Mouse (Mus musculus) forebrain, embryonic 10.5 days (tissue): Measurements from ENCODE around the gene Abcc2. TPM values are rescaled to one million over a fixed set of nuclear protein-coding genes. Genes with fewer than 3 reads are reported as not detected.

Experiments
- DNase-seq: peaks from one replicate; pipeline ENCODE4 v3.0.0-alpha.2; 2017; ENCODE audit warnings: low spot score; ENCODE audit errors: extremely low spot score
- H3K27ac ChIP-seq: fragments of 300-500 bp; sonication (generic); 2 replicates; pipeline ENCODE4 v1.5.1; 2016; ENCODE audit warnings: mild to moderate bottlenecking
- H3K27me3 ChIP-seq: fragments of 300-500 bp; sonication (generic); 2 replicates; pipeline ENCODE4 v1.6.1; 2016; ENCODE audit warnings: mild to moderate bottlenecking; ENCODE audit not compliant: poor library complexity, severe bottlenecking
- H3K36me3 ChIP-seq: fragments of 300-500 bp; sonication (generic); replicated peaks from 2 replicates; pipeline ENCODE4 v1.6.1; 2016; ENCODE audit warnings: mild to moderate bottlenecking, moderate library complexity
- H3K4me1 ChIP-seq: fragments of 300-500 bp; sonication (generic); 2 replicates; pipeline ENCODE4 v1.6.1; 2016
- H3K4me3 ChIP-seq: fragments of 300-500 bp; sonication (generic); 2 replicates; pipeline ENCODE4 v1.5.1; 2016; ENCODE audit warnings: mild to moderate bottlenecking, moderate library complexity
- H3K9me3 ChIP-seq: fragments of 300-500 bp; sonication (generic); 2 replicates; pipeline ENCODE4 v1.6.1; 2016; ENCODE audit warnings: mild to moderate bottlenecking, moderate library complexity
- WGBS: fragments of 180-500 bp; shearing (Covaris S2); methylation state at CpG from one replicate; pipeline ENCODE4 v1.1.7; 2016; 5-methylcytosine and 5-hydroxymethylcytosine counted together
- polyA plus RNA-seq: library from polyadenylated mRNA; unstranded; fragments of >200 nt; fragmentation: Nextera tagmentation; extraction: Ambion mirVana; gene quantifications from 2 replicates; pipeline ENCODE4 v1.2.1, GENCODE M21; 2016

Gene Abcc2
- polyA plus RNA-seq, 1 experiment from 2014 or later, result not detected

GRCm38 (mm10) chr19:43845331-43845908, 63.4 kb downstream of the Abcc2 start:
- DNase-seq, result no peak
- WGBS, result 61% methylated on average over 7 of the region's 7 CpGs
- peak overlapping the region; percentile 30 for H3K27ac ChIP-seq
- H3K27me3 ChIP-seq, result no peaks in the 10 kb centered on the region
- H3K36me3 ChIP-seq, result peaks cover 67% of the 10 kb centered on the region
- H3K4me3 ChIP-seq, result no peak overlapping the region
- H3K4me1 ChIP-seq, result peaks cover 8% of the 10 kb centered on the region
- no peaks in the 10 kb centered on the region for H3K9me3 ChIP-seq

- Histone ChIP-seq H3K27me3 (no peaks in the 10 kb centered on the region), H3K9me3 (no peaks in the 10 kb centered on the region), H3K4me3 (no peak overlapping the region), H3K4me1 (peaks cover 8% of the 10 kb centered on the region), H3K36me3 (peaks cover 83% of the 10 kb centered on the region), H3K27ac (no peak overlapping the region)
- WGBS, result 95% methylated on average over 15 of the region's 15 CpGs
- DNase-seq, result no peak
These were observed 65.1 kb downstream of the Abcc2 start for GRCm38 (mm10) chr19:43847056-43847455.

- Histone ChIP-seq H3K4me1 (peaks cover 8% of the 10 kb centered on the region), H3K36me3 (peaks cover 90% of the 10 kb centered on the region), H3K9me3 (no peaks in the 10 kb centered on the region), H3K4me3 (no peak overlapping the region), H3K27ac (no peak overlapping the region), H3K27me3 (no peaks in the 10 kb centered on the region)
- 96% methylated on average over 15 of the region's 15 CpGs for WGBS
- DNase-seq, result no peak
These were observed 66.0 kb downstream of the Abcc2 start for GRCm38 (mm10) chr19:43847966-43848365.

GRCm38 (mm10) chr19:43850026-43850425, 68.0 kb downstream of the Abcc2 start:
- Histone ChIP-seq H3K27ac (no peak overlapping the region), H3K4me3 (no peak overlapping the region), H3K9me3 (no peaks in the 10 kb centered on the region), H3K27me3 (no peaks in the 10 kb centered on the region), H3K36me3 (peaks cover 98% of the 10 kb centered on the region), H3K4me1 (peaks cover 8% of the 10 kb centered on the region)
- 93% methylated on average over 11 of the region's 11 CpGs for WGBS
- no peak for DNase-seq

- whole genome bisulfite sequencing, result 88% methylated on average over 21 of the region's 21 CpGs
- no peak for DNase-seq
These were observed 70.1 kb downstream of the Abcc2 start for GRCm38 (mm10) chr19:43851996-43852630.

GRCm38 (mm10) chr19:43852837-43853545, 71.0 kb downstream of the Abcc2 start:
- no peak for DNase-seq
- Histone ChIP-seq H3K9me3 (no peaks in the 10 kb centered on the region), H3K27me3 (no peaks in the 10 kb centered on the region), H3K27ac (no peak overlapping the region), H3K36me3 (peaks cover 96% of the 10 kb centered on the region), H3K4me3 (no peak overlapping the region), H3K4me1 (no peaks in the 10 kb centered on the region)
- 83% methylated on average over 7 of the region's 7 CpGs for WGBS

More at GRCm38 (mm10) chr19:43851996-43852630, 70.1 kb downstream of the Abcc2 start:
- no peak overlapping the region for H3K4me3 ChIP-seq
- no peak overlapping the region for H3K27ac ChIP-seq
- no peaks in the 10 kb centered on the region for H3K9me3 ChIP-seq
- no peaks in the 10 kb centered on the region for H3K4me1 ChIP-seq
- peaks cover 98% of the 10 kb centered on the region for H3K36me3 ChIP-seq
- H3K27me3 ChIP-seq, result no peaks in the 10 kb centered on the region

- H3K4me3 ChIP-seq, result no peak overlapping the region
- 84% methylated on average over 6 of the region's 6 CpGs for WGBS
- H3K4me1 ChIP-seq, result no peaks in the 10 kb centered on the region
- no peaks in the 10 kb centered on the region for H3K27me3 ChIP-seq
- DNase-seq, result no peak
- no peak overlapping the region for H3K27ac ChIP-seq
- H3K36me3 ChIP-seq, result peaks cover 96% of the 10 kb centered on the region
- peaks cover 9% of the 10 kb centered on the region for H3K9me3 ChIP-seq
These were observed 75.4 kb downstream of the Abcc2 start for GRCm38 (mm10) chr19:43857347-43857746.

GRCm38 (mm10) chr19:43870418-43870817, 88.4 kb downstream of the Abcc2 start:
- 90% methylated on average over 4 of the region's 4 CpGs for WGBS
- Histone ChIP-seq H3K36me3 (peaks cover 100% of the 10 kb centered on the region), H3K27me3 (no peaks in the 10 kb centered on the region), H3K9me3 (no peaks in the 10 kb centered on the region), H3K27ac (no peak overlapping the region), H3K4me1 (peaks cover 3% of the 10 kb centered on the region), H3K4me3 (no peak overlapping the region)
- no peak for DNase-seq

- Histone ChIP-seq H3K4me1 (peaks cover 38% of the 10 kb centered on the region), H3K27ac (no peak overlapping the region), H3K27me3 (no peaks in the 10 kb centered on the region), H3K9me3 (no peaks in the 10 kb centered on the region), H3K4me3 (no peak overlapping the region), H3K36me3 (peaks cover 64% of the 10 kb centered on the region)
- no peak for DNase-seq
- WGBS, result 91% methylated on average over 11 of the region's 11 CpGs
These were observed 92.4 kb downstream of the Abcc2 start for GRCm38 (mm10) chr19:43874351-43874750.

- Histone ChIP-seq H3K36me3 (peaks cover 47% of the 10 kb centered on the region), H3K4me3 (peak overlapping the region; percentile 10; the same call in 1 of the 2 replicates), H3K27me3 (no peaks in the 10 kb centered on the region), H3K27ac (peak overlapping the region; percentile 65; the same call in 1 of the 2 replicates), H3K9me3 (no peaks in the 10 kb centered on the region), H3K4me1 (peaks cover 52% of the 10 kb centered on the region)
- 19% methylated on average over 2 of the region's 2 CpGs for WGBS
- DNase-seq, result no peak
These were observed 94.0 kb downstream of the Abcc2 start for GRCm38 (mm10) chr19:43875996-43876395.

- Histone ChIP-seq H3K4me1 (peaks cover 53% of the 10 kb centered on the region), H3K36me3 (peaks cover 36% of the 10 kb centered on the region), H3K27ac (no peak overlapping the region), H3K9me3 (peaks cover 4% of the 10 kb centered on the region), H3K4me3 (peak overlapping the region; percentile 71; the same call in 1 of the 2 replicates), H3K27me3 (no peaks in the 10 kb centered on the region)
- no peak for DNase-seq
- WGBS, result 88% methylated on average over 8 of the region's 8 CpGs
These were observed 95.4 kb downstream of the Abcc2 start for GRCm38 (mm10) chr19:43877364-43877763.

GRCm38 (mm10) chr19:43878111-43879092, 96.4 kb downstream of the Abcc2 start:
- Histone ChIP-seq H3K4me3 (peak overlapping the region; percentile 71), H3K36me3 (peaks cover 25% of the 10 kb centered on the region), H3K27ac (peak overlapping the region; percentile 96), H3K4me1 (peaks cover 63% of the 10 kb centered on the region), H3K9me3 (peaks cover 4% of the 10 kb centered on the region), H3K27me3 (no peaks in the 10 kb centered on the region)
- DNase-seq, result peak; percentile 28
- WGBS, result 9% methylated on average over 17 of the region's 17 CpGs
